Mouse (Mus musculus) kidney, adult 2 months (tissue): ENCODE measurements around the gene Fam57a.

Source experiments
- CTCF ChIP-seq: fragments of 200-500 bp; conservative IDR thresholded peaks from 2 replicates; pipeline ENCODE4 v1.5.1; 2011; ENCODE audit warnings: low read depth, mild to moderate bottlenecking, control low read depth, low read length, moderate library complexity, mixed read lengths; ENCODE audit not compliant: insufficient read depth, insufficient read length
- POLR2A ChIP-seq: fragments of 200-500 bp; IDR thresholded peaks from one replicate; pipeline ENCODE4 v1.6.1; 2011; ENCODE audit warnings: low read depth, low read length, control low read depth

DNA sequence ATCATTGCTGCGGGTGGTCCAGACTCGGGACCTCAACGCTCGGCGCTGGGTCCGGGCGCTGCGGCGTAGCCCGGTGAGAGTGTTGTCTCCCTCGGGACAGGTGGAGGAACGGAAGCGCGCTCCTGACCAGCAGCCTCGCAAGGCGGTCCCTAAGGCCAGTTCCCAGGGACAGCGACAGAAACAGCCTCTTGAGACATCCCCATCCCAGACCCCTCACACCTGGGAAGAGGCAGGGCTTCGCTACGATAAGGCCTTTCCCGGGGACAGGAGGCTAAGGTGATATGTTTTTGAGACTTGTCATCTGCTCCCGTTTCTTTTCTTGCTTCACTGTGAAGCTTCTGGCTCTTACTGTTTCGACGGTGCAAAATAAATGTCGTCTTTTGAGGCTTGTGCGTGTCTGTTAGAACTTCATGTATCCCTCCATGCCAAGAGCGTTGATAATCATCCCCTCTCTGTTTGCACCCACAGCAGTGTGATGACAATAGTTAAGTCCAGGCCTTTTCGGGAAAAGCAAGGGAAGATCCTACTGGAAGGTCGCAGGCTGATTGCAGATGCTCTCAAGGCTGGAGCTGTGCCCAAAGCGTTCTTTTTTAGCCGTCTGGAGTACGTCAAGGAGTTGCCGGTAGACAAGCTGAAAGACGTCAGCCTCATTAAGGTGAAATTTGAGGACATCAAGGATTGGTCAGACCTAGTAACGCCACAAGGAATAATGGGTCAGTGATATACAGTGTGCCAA lies 64.5 kb downstream of the Fam57a start:
- no peak for TF ChIP-seq CTCF
- TF ChIP-seq POLR2A: no peak
